ENCODE assay signal across 7 mouse cellular contexts in genomic region chr3:89164506-89165267, GRCm38 (mm10). TPM values are rescaled to one million over a fixed set of nuclear protein-coding genes. Genes with fewer than 3 reads are reported as not detected.
A peak's percentile ranks its signal among the peaks of the same experiment; 100 is the strongest.
DNase-seq lines count a peak whose midpoint lies in the region; ATAC-seq lines count a peak whose summit lies in the region.

Clk2 (plus strand) TSS chr3:89164795.

- ATAC-seq in intestine, embryonic 16.5 days: peak; percentile 98
- peak; percentile 97 for ATAC-seq in midbrain, embryonic 11.5 days (ENCODE audit: low FRiP score)

- peak within 1 kb of the TSS; percentile 91 for H3K4me3 ChIP-seq in intestine, embryonic 16.5 days (ENCODE audit: low read length)
- peak within 1 kb of the TSS; percentile 95 for H3K4me3 ChIP-seq in midbrain, embryonic 11.5 days (ENCODE audit: low read depth, low read length)

- peaks cover 23% of the 10 kb centered on the region for H3K4me1 ChIP-seq in intestine, embryonic 16.5 days (ENCODE audit: control insufficient read depth, insufficient read depth, low read length)
- peaks cover 14% of the 10 kb centered on the region for H3K4me1 ChIP-seq in midbrain, embryonic 11.5 days (ENCODE audit: control insufficient read depth, insufficient read depth, low read length)

- intact Hi-C loops in gastrocnemius, postnatal 36 days (cut with DNase I): no loop called here
- intact Hi-C loops in left cerebral cortex, postnatal 36 days (cut with DNase I): loop anchor here (5.0 kb wide), 2 partner anchors 47 to 217 kb away; no protein-coding TSS in a partner anchor

- no peaks in the 10 kb centered on the region for H3K9me3 ChIP-seq in intestine, embryonic 16.5 days (ENCODE audit: control insufficient read depth, low read length)
- no peaks in the 10 kb centered on the region for H3K9me3 ChIP-seq in midbrain, embryonic 11.5 days (ENCODE audit: control insufficient read depth, low read length)

- peak within 1 kb of the TSS; percentile 96 for H3K9ac ChIP-seq in intestine, embryonic 16.5 days (ENCODE audit: low read depth, low read length)
- peak within 1 kb of the TSS; percentile 93 for H3K9ac ChIP-seq in midbrain, embryonic 11.5 days (ENCODE audit: low read length)

- peak within 1 kb of the TSS; percentile 80 for H3K4me2 ChIP-seq in intestine, embryonic 16.5 days (ENCODE audit: low read depth, low read length)
- H3K4me2 ChIP-seq in midbrain, embryonic 11.5 days: peak within 1 kb of the TSS; percentile 58

- H3K36me3 ChIP-seq in intestine, embryonic 16.5 days (ENCODE audit: control insufficient read depth, insufficient read depth, low read length): peaks cover 13% of the 10 kb centered on the region
- H3K36me3 ChIP-seq in midbrain, embryonic 11.5 days (ENCODE audit: control insufficient read depth, insufficient read depth, low read length): peaks cover 18% of the 10 kb centered on the region

- H3K27me3 ChIP-seq in intestine, embryonic 16.5 days (replicated peaks; ENCODE audit: control insufficient read depth, insufficient read depth, low read length): no peaks in the 10 kb centered on the region
- no peaks in the 10 kb centered on the region for H3K27me3 ChIP-seq in midbrain, embryonic 11.5 days (ENCODE audit: control insufficient read depth, insufficient read depth, low read length)

- WGBS in intestine, embryonic 16.5 days: under 1% methylated on average over 78 of the region's 79 CpGs
- WGBS in midbrain, embryonic 11.5 days: under 1% methylated on average over 64 of the region's 79 CpGs

- H3K27ac ChIP-seq in intestine, embryonic 16.5 days (ENCODE audit: low read length): peak within 1 kb of the TSS; percentile 95
- H3K27ac ChIP-seq in midbrain, embryonic 11.5 days (ENCODE audit: low read depth, low read length): peak within 1 kb of the TSS; percentile 79

- DNase-seq in adrenal gland, adult 18-20 months (ENCODE audit: low spot score in 2 of 2): peak; percentile 94 to 95
- peak; percentile 97 for DNase-seq in embryo, embryonic 11 days
- peak; percentile 89 to 91 for DNase-seq in gastrocnemius, postnatal 36 days
- peak; percentile 93 for DNase-seq in left cerebral cortex, postnatal 36 days (ENCODE audit: low spot score in 2 of 2)
- DNase-seq in midbrain, embryonic 11.5 days (ENCODE audit: low spot score, missing footprints): peak; percentile 99
- DNase-seq in skeletal muscle tissue, adult 2 months (ENCODE audit: low read depth, low spot score): peak; percentile 88

RNA-seq across cellular contexts. Expression of gene Clk2, which starts in this region (rescaled TPM):
- total RNA-seq in adrenal gland, adult 18-20 months (2021): 10 to 100 TPM; 45.3 to 64.8 TPM
- total RNA-seq in gastrocnemius, postnatal 36 days (2021): 10 to 100 TPM; 15.0 to 16.5 TPM
- polyA plus RNA-seq in intestine, embryonic 16.5 days (2015; fragmentation: Nextera tagmentation; extraction: Ambion mirVana): 17.3 and 18.0 TPM in 2 replicates
- 10 to 100 TPM; 36.8 to 52.2 TPM for total RNA-seq in left cerebral cortex, postnatal 36 days (2021)
- 24.1 and 29.5 TPM in 2 replicates for polyA plus RNA-seq in midbrain, embryonic 11.5 days (2014; fragmentation: Nextera tagmentation; extraction: Ambion mirVana)

Comparison
In these comparisons a context has a peak if more than half of its experiments do, and no peak if none do; other contexts are left out.
1. Peak in every context shown above with its lines: DNase-seq, ATAC-seq, H3K4me3 ChIP-seq and H3K27ac ChIP-seq.